Mouse (Mus musculus) hindbrain, embryonic 10.5 days (tissue): ENCODE measurements at regions not wholly inside any gene's neighbourhood (a gene's known extent, or its start where the extent isn't known, plus 50 kb on each side); places are given as distances from the start of the nearest gene placed in this dataset.

ENCODE experiments used
- DNase-seq: peaks from one replicate; pipeline ENCODE4 v3.0.0-alpha.2; 2017; ENCODE audit warnings: low spot score
- H3K27ac ChIP-seq: fragments of 300-500 bp; sonication (generic); 2 replicates; pipeline ENCODE4 v1.5.1; 2016; ENCODE audit warnings: mild to moderate bottlenecking, moderate library complexity
- H3K27me3 ChIP-seq: fragments of 300-500 bp; sonication (generic); 2 replicates; pipeline ENCODE4 v1.6.1; 2016; ENCODE audit warnings: mild to moderate bottlenecking; ENCODE audit not compliant: poor library complexity, insufficient read depth, severe bottlenecking
- H3K36me3 ChIP-seq: fragments of 300-500 bp; sonication (generic); 2 replicates; pipeline ENCODE4 v1.6.1; 2016; ENCODE audit warnings: mild to moderate bottlenecking, moderate library complexity
- H3K4me1 ChIP-seq: fragments of 300-500 bp; sonication (generic); replicated peaks from 2 replicates; pipeline ENCODE4 v1.6.1; 2016; ENCODE audit warnings: mild to moderate bottlenecking
- H3K4me3 ChIP-seq: fragments of 300-500 bp; sonication (generic); 2 replicates; pipeline ENCODE4 v1.5.1; 2016; ENCODE audit warnings: mild to moderate bottlenecking, moderate library complexity
- H3K9me3 ChIP-seq: fragments of 300-500 bp; sonication (generic); 2 replicates; pipeline ENCODE4 v1.6.1; 2016; ENCODE audit warnings: mild to moderate bottlenecking, moderate library complexity
- WGBS: fragments of 180-500 bp; shearing (Covaris S2); methylation state at CpG from one replicate; pipeline ENCODE4 v1.1.7; 2016; 5-methylcytosine and 5-hydroxymethylcytosine counted together

GRCm38 (mm10) chr16:58236857-58237256, 171.4 kb upstream of the Dcbld2 start:
- H3K36me3 ChIP-seq, result no peaks in the 10 kb centered on the region
- DNase-seq, result no peak
- no peaks in the 10 kb centered on the region for H3K9me3 ChIP-seq
- H3K27me3 ChIP-seq, result no peaks in the 10 kb centered on the region
- 88% methylated on average over 1 of the region's 1 CpGs for WGBS
- no peak overlapping the region for H3K27ac ChIP-seq
- no peaks in the 10 kb centered on the region for H3K4me1 ChIP-seq
- no peak overlapping the region for H3K4me3 ChIP-seq

- no peaks in the 10 kb centered on the region for H3K4me1 ChIP-seq
- H3K27me3 ChIP-seq, result no peaks in the 10 kb centered on the region
- no peak for DNase-seq
- H3K36me3 ChIP-seq, result no peaks in the 10 kb centered on the region
- 91% methylated on average over 3 of the region's 3 CpGs for WGBS
- no peak overlapping the region for H3K4me3 ChIP-seq
- no peaks in the 10 kb centered on the region for H3K9me3 ChIP-seq
- no peak overlapping the region for H3K27ac ChIP-seq
Observed at GRCm38 (mm10) chr16:58276281-58276680, 132.0 kb upstream of the Dcbld2 start.

- H3K27ac ChIP-seq, result no peak overlapping the region
- H3K9me3 ChIP-seq, result no peaks in the 10 kb centered on the region
- no peak overlapping the region for H3K4me3 ChIP-seq
- no peak for DNase-seq
- H3K27me3 ChIP-seq, result no peaks in the 10 kb centered on the region
- no peaks in the 10 kb centered on the region for H3K4me1 ChIP-seq
- 49% methylated on average over 3 of the region's 3 CpGs for WGBS
- no peaks in the 10 kb centered on the region for H3K36me3 ChIP-seq
Observed at GRCm38 (mm10) chr16:58281474-58281873, 126.8 kb upstream of the Dcbld2 start.

GRCm38 (mm10) chr16:58294457-58294856, 113.8 kb upstream of the Dcbld2 start:
- Histone ChIP-seq H3K4me3 (no peak overlapping the region), H3K27ac (no peak overlapping the region), H3K27me3 (no peaks in the 10 kb centered on the region), H3K36me3 (no peaks in the 10 kb centered on the region), H3K4me1 (no peaks in the 10 kb centered on the region), H3K9me3 (no peaks in the 10 kb centered on the region)
- DNase-seq, result no peak
- 87% methylated on average over 3 of the region's 3 CpGs for WGBS

- no peak for DNase-seq
- no peaks in the 10 kb centered on the region for H3K4me1 ChIP-seq
- H3K9me3 ChIP-seq, result no peaks in the 10 kb centered on the region
- H3K36me3 ChIP-seq, result no peaks in the 10 kb centered on the region
- no peak overlapping the region for H3K27ac ChIP-seq
- H3K27me3 ChIP-seq, result no peaks in the 10 kb centered on the region
- WGBS, result 88% methylated on average over 1 of the region's 1 CpGs
- H3K4me3 ChIP-seq, result no peak overlapping the region
Observed at GRCm38 (mm10) chr16:58295128-58295527, 113.1 kb upstream of the Dcbld2 start.

- 25% methylated on average over 4 of the region's 4 CpGs for WGBS
- Histone ChIP-seq H3K9me3 (no peaks in the 10 kb centered on the region), H3K4me1 (peaks cover 9% of the 10 kb centered on the region; the same call in 1 of the 2 replicates), H3K36me3 (no peaks in the 10 kb centered on the region), H3K4me3 (no peak overlapping the region), H3K27me3 (no peaks in the 10 kb centered on the region), H3K27ac (no peak overlapping the region)
- peak; percentile 64 for DNase-seq
Observed at GRCm38 (mm10) chr16:58299495-58299894, 108.7 kb upstream of the Dcbld2 start.

- no peaks in the 10 kb centered on the region for H3K27me3 ChIP-seq
- WGBS, result 95% methylated on average over 6 of the region's 6 CpGs
- no peaks in the 10 kb centered on the region for H3K36me3 ChIP-seq
- H3K9me3 ChIP-seq, result no peaks in the 10 kb centered on the region
- no peak overlapping the region for H3K27ac ChIP-seq
- H3K4me3 ChIP-seq, result no peak overlapping the region
- H3K4me1 ChIP-seq, result peaks cover 9% of the 10 kb centered on the region; the same call in 1 of the 2 replicates
- DNase-seq, result no peak
Observed at GRCm38 (mm10) chr16:58300098-58300497, 108.1 kb upstream of the Dcbld2 start.

- Histone ChIP-seq H3K27me3 (no peaks in the 10 kb centered on the region), H3K4me3 (no peak overlapping the region), H3K36me3 (no peaks in the 10 kb centered on the region), H3K9me3 (no peaks in the 10 kb centered on the region), H3K27ac (no peak overlapping the region), H3K4me1 (peaks cover 9% of the 10 kb centered on the region; the same call in 1 of the 2 replicates)
- 22% methylated on average over 5 of the region's 5 CpGs for WGBS
- peak; percentile 58 for DNase-seq
Observed at GRCm38 (mm10) chr16:58303555-58303954, 104.7 kb upstream of the Dcbld2 start.

GRCm38 (mm10) chr16:58316889-58317455, 91.3 kb upstream of the Dcbld2 start:
- no peak for DNase-seq
- H3K27me3 ChIP-seq, result no peaks in the 10 kb centered on the region
- WGBS, result 80% methylated on average over 6 of the region's 6 CpGs

GRCm38 (mm10) chr16:58331087-58331486, 77.2 kb upstream of the Dcbld2 start:
- no peak overlapping the region for H3K4me3 ChIP-seq
- H3K36me3 ChIP-seq, result no peaks in the 10 kb centered on the region
- H3K27me3 ChIP-seq, result no peaks in the 10 kb centered on the region
- no peak for DNase-seq
- no peaks in the 10 kb centered on the region for H3K9me3 ChIP-seq
- H3K4me1 ChIP-seq, result no peaks in the 10 kb centered on the region
- H3K27ac ChIP-seq, result no peak overlapping the region
- WGBS, result 76% methylated on average over 3 of the region's 3 CpGs

More at GRCm38 (mm10) chr16:58316889-58317455, 91.3 kb upstream of the Dcbld2 start:
- Histone ChIP-seq H3K36me3 (no peaks in the 10 kb centered on the region), H3K9me3 (no peaks in the 10 kb centered on the region), H3K27ac (no peak overlapping the region), H3K4me3 (no peak overlapping the region), H3K4me1 (no peaks in the 10 kb centered on the region)

- WGBS, result 93% methylated on average over 5 of the region's 5 CpGs
Observed at GRCm38 (mm10) chr16:58343921-58344320, 64.3 kb upstream of the Dcbld2 start.

GRCm38 (mm10) chr16:58349354-58349753, 58.9 kb upstream of the Dcbld2 start:
- H3K9me3 ChIP-seq, result no peaks in the 10 kb centered on the region
- no peak overlapping the region for H3K4me3 ChIP-seq
- peaks cover 12% of the 10 kb centered on the region for H3K4me1 ChIP-seq
- H3K27me3 ChIP-seq, result no peaks in the 10 kb centered on the region
- no peaks in the 10 kb centered on the region for H3K36me3 ChIP-seq
- H3K27ac ChIP-seq, result peak overlapping the region; percentile 16; the same call in 1 of the 2 replicates
- peak; percentile 21 for DNase-seq
- WGBS, result 54% methylated on average over 5 of the region's 5 CpGs

More at GRCm38 (mm10) chr16:58343921-58344320, 64.3 kb upstream of the Dcbld2 start:
- Histone ChIP-seq H3K9me3 (no peaks in the 10 kb centered on the region), H3K4me3 (no peak overlapping the region), H3K27me3 (no peaks in the 10 kb centered on the region), H3K27ac (no peak overlapping the region), H3K4me1 (0 out of 2 replicates have a peak, but pooled peaks cover 3% of the 10 kb centered on the region), H3K36me3 (no peaks in the 10 kb centered on the region)
- no peak for DNase-seq

- Histone ChIP-seq H3K9me3 (no peaks in the 10 kb centered on the region), H3K27me3 (no peaks in the 10 kb centered on the region), H3K36me3 (no peaks in the 10 kb centered on the region), H3K4me1 (peaks cover 12% of the 10 kb centered on the region), H3K4me3 (no peak overlapping the region), H3K27ac (peak overlapping the region; percentile 16; the same call in 1 of the 2 replicates)
- DNase-seq, result no peak
- 57% methylated on average over 2 of the region's 2 CpGs for WGBS
Observed at GRCm38 (mm10) chr16:58349802-58350201, 58.4 kb upstream of the Dcbld2 start.

GRCm38 (mm10) chr16:58352156-58352555, 56.1 kb upstream of the Dcbld2 start:
- no peaks in the 10 kb centered on the region for H3K9me3 ChIP-seq
- WGBS, result 89% methylated on average over 3 of the region's 3 CpGs
- peaks cover 12% of the 10 kb centered on the region for H3K4me1 ChIP-seq
- no peak overlapping the region for H3K4me3 ChIP-seq
- H3K27me3 ChIP-seq, result no peaks in the 10 kb centered on the region
- H3K36me3 ChIP-seq, result no peaks in the 10 kb centered on the region
- no peak for DNase-seq
- H3K27ac ChIP-seq, result no peak overlapping the region
